Mouse (Mus musculus): Measurements from ENCODE around the gene Tfcp2.
A peak's percentile ranks its signal among the peaks of the same experiment; 100 is the strongest.

DNA sequence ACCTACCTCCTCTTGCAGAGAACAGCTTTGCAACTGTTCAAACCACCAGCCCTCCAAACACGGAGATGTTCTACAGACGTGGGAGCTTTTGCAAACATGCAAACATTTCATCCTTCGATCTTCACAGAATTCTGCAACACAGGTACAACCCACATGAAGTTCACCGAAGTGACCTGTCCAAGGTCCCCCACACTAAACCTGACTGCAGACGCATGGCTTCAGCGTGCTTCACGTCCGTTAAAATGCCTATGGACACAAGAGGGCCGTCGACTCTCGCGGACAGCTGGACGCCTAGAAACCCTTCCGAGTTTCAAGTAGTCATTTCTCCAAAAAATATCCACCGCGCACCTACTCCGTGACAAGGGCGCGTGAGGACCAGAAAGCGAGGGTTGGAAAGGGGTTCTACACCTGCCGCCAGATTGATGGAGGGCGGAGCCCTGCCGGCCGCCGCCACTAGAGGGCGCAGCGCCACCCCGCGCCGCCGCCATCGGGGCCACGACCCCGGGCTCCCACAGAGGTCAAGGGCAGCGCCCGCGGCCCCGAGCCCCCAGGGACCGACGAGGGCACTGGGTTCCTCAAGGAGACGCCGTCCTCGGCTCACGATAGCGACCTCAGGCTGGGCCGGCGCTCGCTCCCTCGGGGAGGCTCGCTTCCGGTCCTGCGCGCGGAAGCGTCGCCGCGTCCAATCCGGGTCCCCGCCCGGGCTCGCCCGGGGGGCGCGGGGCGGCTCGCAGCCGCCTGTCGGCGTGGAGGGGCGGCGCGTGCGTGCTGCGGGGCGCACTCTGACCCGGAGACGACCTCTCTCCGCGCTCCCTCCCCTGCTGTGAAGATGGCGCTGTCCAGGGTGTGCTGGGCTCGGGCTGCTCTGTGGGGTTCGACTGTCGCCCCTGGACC, 83.3 kb downstream of the Tfcp2 start, which contains the start of gene Letmd1:
- no peak for TF ChIP-seq EP300 (IDR thresholded peaks at IDR 0.05; ENCODE audit: low read length)
- no peak for TF ChIP-seq USF2 (conservative IDR thresholded peaks at IDR 0.05; ENCODE audit: low read depth, low read length)
- no peak for TF ChIP-seq MAFK (IDR thresholded peaks at IDR 0.05; ENCODE audit: insufficient replicate concordance, low read length)
- peak; percentile 87 for TF ChIP-seq POLR2A (IDR thresholded peaks at IDR 0.05; ENCODE audit: low read depth, low read length)
- peak; percentile 71; the same call in 1 of the 2 replicates for TF ChIP-seq UBTF (IDR thresholded peaks at IDR 0.05; ENCODE audit: low read depth, low read length)
- TF ChIP-seq ZNF384 (IDR thresholded peaks at IDR 0.05; ENCODE audit: low read depth, low read length) = no peak
- TF ChIP-seq MAX (IDR thresholded peaks at IDR 0.05; ENCODE audit: low read length) = peak; percentile 42; the same call in 1 of the 2 replicates
- peak; percentile 55 to 86 for TF ChIP-seq CTCF (conservative IDR thresholded peaks at IDR 0.05 in 1 of 2, IDR thresholded peaks at IDR 0.05 in 1 of 2; ENCODE audit: low read depth in 2 of 2, low read length in 2 of 2)
- TF ChIP-seq ELF1 (IDR thresholded peaks at IDR 0.05; ENCODE audit: low read depth, low read length) = peak; percentile 88
- TF ChIP-seq MAZ (IDR thresholded peaks at IDR 0.05; ENCODE audit: low read depth, low read length) = peak; percentile 34; the same call in 1 of the 2 replicates
- peak; percentile 69; the same call in 1 of the 2 replicates for TF ChIP-seq MXI1 (IDR thresholded peaks at IDR 0.05; ENCODE audit: low read depth, low read length)
- TF ChIP-seq ZMIZ1 (IDR thresholded peaks at IDR 0.05; ENCODE audit: low read depth, low read length) = no peak; the same call in 1 of the 2 replicates
- 0 out of 2 replicates have a peak, but pooled peaks have one; percentile 75 for TF ChIP-seq KAT2A (IDR thresholded peaks at IDR 0.05; ENCODE audit: insufficient replicate concordance, low read length)
